Mouse (Mus musculus) activated CD4-positive, CD25-positive, alpha-beta regulatory T cell, adult 4 months (primary cell): ENCODE data around the gene Dync1i2. TPM values are rescaled to one million over a fixed set of nuclear protein-coding genes. Genes with fewer than 3 reads are reported as not detected.

Source experiments
- ATAC-seq: one replicate; pipeline ENCODE4 v1.8.0; 2017
- polyA plus RNA-seq, 2 experiments: library from polyadenylated mRNA; unstranded; fragments of 100-300 nt; shearing (Covaris generic); gene quantifications; one replicate each; pipeline ENCODE4 v1.2.1; 2017

Gene Dync1i2
- polyA plus RNA-seq, 2 experiments from 2014 or later: 85.6 to 89.5 TPM

DNA sequence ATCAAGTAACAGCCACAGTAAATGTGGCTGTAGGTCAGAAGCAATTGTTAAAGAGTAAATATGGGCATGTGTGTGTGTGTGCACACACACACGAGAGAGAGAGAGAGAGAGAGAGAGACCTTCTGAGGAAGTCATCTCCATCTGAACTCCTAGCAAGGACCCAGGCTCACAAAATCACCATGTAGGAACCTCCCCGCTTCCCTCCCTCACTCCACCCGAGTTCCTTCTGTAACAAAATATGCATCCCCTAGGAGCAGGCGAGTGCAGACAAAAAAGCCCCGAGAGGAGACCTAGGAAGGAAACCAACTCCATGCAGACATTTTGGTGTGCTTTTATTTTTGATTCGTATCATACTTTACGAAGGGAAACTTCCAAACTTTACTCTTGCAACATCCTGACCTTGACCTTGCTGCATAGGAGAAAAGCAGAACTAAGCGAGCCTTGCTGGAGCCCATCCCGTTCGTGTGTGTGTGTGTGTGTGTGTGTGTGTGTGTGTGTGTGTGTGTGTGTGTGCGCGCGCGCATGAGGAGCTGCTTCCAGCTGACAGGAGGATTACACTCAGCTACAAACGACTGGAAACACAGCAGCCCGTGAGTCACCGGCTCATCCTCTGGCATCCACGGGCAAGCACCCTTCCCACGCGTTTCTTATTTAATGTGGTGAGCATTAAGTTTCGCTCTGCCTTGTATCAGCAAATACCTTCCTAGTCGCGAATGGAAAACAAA, 62.6 kb downstream of the Dync1i2 start:
- ATAC-seq: peak; percentile 61

DNA sequence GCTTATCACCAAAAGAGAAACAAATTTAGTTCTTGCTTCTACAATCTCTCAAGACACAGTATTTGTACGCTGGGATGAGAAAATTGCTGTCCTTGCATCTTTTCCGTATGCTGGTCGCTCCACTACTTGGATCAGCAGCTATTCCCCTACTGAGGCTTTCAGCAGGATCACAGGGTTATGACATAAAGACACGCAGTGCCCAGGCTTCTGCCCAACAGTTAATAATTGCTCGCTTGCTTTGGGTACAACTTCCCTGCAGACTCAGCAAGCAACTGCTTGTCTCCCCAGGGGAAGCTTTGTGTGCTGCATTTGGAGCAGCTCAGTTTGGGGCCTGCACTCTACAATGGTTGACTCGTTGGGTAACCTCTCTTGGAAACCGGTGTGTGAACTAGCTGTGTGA, 64.2 kb downstream of the Dync1i2 start:
- ATAC-seq: no peak

DNA sequence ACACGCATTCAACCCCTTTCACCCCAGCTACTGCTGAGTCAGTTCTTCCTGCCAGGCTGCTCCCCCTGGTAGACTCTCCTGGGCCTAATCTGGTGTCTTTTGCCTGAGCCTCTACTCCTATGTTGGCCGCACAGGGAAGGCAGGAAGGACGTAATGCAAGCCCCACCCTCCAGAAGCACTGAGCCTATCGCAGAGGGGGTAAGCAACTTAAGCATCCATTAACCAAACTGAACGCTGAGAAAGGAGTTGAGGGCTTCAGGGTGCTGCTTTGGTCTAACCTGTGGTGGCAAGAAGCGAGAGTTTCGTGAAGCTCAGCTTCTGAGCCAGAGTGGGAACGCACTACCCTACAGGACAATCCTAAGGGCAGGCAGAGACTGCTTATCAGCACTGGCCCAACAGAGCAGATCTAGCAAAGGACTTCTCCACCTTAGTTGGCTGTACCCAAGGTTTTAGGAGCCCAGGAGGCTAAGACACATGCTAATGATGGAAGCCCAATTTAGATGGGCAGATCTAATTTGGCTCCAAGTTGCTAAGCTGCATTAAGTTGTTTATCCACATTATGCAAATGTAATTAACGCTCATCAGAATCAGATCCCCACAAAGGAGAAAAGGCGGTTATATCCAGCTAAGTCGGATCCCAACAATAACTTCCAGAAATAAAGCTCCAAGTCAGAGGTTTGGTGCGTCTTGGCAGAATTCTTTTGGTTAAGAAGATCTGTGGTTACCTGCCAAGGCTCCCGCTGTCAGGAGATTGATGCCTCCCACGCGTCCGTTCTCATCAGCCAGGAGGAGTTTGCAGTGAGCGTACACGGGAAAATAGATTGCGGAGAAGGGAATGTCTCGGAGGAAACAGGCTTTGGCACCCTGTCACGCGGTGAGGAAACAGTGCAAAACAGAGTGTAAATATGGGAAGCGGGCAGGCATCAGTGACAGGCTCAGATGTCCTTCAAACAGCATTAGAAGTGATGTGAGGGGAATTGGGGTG, 67.6 kb downstream of the Dync1i2 start:
- no peak for ATAC-seq

DNA sequence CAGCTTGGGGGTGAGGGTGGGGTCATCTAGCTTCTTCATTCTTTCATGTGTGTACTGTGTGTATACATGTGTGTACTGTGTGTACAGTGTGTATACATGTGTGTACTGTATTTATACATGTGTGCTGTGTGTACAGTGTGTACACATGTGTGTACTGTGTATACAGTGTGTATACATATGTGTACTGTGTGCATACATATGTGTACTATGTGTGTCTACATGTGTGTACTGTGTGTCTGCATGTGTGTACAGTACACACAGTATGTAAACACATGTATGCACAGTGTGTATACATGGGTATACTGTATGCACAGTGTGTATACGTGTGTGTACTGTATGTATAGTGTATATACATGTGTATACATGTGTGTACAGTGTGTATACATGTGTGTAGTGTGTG, 70.5 kb downstream of the Dync1i2 start:
- no peak for ATAC-seq

DNA sequence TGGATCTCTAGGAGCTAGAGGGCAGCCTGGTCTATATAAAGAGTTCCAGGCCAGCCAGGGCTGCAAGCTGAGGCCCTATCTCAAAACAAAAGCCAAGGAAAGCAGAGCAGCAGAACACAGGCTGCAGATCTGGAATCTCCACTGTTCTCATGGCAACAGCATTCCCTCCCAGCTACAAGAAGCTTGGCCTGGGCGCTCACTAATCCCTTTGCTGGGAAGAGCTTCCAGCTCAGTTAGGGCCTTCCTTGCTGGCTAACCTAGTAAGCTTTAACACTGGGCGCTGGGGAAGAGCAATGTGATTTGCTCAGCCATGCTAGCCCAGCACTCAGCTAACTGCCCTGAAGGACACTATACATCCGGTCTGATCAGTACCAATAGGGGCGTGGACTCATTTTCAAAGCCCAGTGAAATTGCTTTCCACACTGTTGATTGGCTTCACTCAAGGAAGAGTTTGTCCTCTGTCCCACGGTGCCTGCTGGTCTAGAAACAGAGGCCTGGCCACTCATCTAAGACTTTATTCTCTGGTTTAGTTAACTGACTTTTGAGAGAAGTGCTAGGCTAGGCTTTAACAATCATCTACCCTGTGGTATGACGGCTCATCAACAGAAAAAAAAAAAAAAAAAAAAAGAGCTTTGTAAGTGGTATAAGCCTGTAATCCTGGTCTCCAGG, 78.7 kb downstream of the Dync1i2 start:
- no peak for ATAC-seq

DNA sequence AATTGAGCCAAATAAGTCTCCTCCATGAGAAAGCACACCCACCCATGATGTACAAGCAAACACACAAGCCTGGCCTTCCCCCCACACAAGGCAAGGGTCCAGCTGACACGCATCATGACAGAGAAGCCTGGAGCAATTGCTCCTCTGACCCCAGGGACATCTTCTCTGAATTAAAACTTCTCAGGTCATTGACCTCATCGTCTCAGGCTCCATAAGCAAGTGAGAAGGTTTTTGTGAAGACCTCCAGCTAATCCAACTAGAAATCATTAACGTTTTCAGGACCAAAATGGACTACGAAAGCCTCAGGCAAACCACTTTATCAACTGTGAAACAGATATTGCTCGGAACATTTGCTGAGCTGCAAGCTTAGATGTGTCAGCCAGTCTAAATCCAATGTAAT, 80.1 kb downstream of the Dync1i2 start:
- no peak for ATAC-seq

DNA sequence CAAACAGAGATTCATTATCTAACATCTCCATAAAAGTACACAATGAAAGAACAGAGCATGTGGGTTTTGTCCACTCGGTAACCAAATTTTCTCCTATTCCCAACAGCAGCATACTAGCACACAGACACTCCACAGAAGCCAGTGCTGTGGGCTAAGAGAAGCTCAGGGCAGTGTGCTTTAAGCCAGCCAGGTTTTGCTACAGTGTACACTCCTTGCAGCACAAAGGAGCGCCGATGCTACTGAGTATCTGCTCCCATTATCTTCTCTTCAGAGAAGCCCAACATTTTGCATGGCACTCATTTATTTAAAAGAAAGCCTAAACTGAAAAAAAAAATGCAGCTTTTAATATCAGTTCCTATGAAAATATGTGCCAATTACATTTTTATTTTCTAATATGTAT, 82.5 kb downstream of the Dync1i2 start:
- no peak for ATAC-seq

DNA sequence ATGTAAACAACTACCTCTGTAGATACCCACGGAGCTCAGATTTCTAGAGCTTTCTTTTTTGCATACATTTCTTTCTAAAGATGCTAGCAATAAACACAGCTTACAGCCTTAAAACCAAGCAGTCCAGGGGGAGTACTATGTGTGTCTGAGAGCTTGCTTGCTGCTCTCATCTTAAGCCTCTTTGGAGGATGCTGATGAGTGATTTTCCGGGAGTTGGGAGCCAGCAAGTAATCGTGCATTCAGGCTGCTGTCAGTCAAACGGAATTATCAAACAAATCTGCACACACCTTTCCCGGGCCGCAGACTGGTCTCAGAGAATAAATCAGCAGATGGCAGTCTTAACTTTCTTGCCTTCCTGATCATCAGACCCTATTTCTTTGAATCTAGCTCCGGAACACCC, 83.0 kb downstream of the Dync1i2 start:
- ATAC-seq: no peak

DNA sequence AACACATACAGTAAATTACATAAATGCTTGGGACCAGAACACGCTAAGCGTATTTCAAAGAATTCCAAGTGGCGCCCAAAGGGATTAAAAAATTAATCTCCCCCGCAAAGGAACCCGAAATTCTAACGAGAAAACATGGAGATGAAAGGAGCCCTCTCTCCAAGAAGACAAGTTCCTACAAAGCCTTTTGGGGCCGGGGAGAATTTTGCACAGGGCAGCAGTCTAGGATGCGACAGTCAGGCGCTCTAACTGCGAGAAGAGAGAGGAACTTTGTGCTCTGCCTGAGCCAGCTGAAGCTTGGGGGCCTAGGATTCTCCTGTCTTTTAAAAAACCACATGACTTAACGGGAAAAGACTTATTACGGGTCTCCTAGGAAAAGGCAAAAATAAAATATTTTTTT, 84.3 kb downstream of the Dync1i2 start:
- no peak for ATAC-seq

DNA sequence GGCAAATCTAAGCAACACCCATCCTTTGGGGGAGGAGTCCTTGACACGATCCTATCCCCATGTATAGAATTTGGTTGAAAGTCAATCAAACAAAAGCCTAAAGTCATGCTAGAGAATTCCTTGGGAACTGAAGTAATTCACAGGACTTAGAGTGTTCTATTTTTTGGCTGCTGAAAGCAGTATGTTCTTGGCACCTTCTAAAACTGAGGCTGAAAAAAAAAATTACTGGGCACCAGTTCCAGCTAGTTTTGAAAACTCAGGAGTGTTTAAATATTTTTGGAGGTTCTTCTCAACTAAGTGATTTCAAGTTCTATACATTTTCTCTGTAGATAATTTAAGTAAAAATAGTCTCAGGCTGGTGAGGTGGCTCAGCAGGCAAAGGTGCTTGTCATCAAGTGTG, 86.0 kb downstream of the Dync1i2 start:
- ATAC-seq: no peak

DNA sequence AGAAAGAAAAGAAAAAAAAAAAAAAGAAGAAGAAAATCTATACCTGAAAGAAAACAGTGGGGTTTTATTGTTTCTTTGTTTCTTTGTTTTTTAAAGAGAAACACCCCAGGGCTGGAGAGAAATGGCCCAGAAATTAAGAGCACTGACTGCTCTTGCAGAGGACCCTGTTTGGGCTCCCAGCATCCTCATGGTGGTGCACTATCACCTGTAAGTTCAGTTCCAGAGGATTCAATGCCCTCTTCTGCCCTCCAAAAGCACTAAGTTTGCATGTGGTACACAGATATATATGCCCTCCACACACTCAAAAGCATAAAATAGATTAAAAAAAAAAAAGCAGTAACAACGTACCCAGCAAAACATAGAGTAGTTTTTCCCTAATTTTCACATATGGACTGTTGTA, 87.2 kb downstream of the Dync1i2 start:
- ATAC-seq: no peak

DNA sequence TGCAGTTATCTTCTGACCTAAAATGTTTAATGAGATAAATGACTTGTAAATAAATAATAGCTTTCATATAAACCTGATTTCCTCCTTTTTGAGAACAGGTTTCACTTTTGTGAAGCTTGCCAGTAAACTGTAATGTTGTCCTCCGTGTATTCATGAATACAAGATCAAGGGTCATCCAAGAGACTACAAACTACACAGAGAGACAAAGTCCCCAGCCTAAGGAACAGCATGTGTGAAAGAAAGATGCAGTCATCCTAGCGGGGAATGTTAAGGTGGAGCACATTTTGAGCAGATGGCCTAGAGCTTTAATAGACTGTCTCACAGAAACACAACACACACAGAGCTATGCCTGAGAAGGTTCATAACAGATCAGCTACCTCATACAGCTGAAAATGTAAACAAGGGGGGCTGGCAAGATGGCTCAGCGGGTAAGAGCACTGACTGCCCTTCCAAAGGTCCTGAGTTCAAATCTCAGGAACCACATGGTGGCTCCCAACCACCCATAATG, 90.7 kb downstream of the Dync1i2 start:
- ATAC-seq: no peak

DNA sequence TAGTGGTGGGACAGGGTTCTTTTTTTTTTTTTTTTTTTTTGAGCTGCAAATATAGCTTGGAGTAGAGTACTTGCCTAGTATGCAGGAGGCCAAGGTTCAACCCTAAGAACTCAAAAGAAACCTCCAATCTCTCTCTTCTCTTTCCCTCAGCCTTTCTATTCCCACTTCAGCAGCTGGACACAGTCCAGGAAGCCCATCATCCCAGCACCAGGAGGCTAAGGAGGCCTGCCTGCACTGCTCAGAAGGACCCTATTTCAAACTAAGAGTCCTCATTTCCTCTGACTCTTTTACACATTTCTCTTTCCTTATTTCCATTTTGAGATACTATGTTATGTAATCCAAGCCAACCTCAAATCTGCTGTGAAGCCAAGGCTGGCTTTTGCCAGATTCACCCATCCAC, 91.7 kb downstream of the Dync1i2 start:
- no peak for ATAC-seq

DNA sequence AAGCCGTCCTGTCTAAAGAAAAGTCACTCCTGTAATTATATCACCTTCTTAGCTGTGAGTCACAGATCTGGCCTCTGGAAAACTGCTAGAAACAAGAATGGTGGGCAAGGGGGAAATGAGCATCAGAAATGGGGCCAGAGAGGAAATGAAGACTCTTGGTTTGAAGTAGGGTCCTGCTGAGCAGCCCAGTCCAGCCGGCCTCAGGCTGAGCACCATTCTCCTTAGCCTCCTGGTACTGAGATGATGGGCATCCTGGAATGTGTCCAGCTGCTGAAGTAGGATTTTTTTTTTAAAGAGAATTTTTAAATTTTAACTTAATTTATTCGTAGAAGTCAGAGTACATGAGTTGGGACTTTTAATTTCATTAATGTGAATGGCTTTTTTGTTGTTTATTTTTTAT, 93.3 kb downstream of the Dync1i2 start:
- no peak for ATAC-seq

DNA sequence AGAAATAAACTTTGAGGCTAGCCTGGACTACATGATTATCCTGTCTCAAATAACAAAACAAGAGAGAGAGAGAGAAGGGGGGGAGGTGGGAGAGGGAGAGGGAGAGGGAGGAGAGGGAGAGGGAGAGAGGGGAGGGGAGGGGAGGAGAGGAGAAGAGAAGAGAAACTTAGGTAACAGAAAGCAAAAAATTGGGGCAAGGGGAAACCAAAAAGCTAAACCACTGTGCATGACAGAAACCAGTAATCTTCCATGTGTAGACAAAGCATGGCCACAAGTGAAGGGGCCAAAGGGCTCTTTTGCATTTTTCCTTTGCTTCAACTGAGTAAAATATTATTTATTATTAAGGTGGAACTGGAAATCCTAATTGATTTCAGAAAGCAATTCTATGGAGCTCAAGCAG, 94.9 kb downstream of the Dync1i2 start:
- ATAC-seq: no peak

DNA sequence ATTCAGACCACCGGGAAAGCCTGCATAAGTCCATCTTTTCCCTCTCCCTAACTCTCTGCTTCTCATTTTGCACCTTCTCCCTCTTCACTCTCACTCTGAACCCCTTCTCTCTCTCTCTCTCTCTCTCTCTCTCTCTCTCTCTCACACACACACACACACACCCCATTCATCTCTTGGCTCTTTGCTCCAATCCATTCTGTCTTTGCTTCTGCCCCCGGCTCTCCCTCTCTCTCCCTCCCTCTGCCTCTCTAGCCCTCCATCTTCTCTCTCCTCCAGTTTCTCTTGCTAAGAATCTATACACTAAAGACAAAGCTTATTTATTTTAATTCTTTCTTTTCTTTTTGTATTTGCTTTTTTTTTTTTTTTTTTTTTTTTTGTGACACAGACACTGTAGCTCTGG, 98.2 kb downstream of the Dync1i2 start:
- no peak for ATAC-seq

DNA sequence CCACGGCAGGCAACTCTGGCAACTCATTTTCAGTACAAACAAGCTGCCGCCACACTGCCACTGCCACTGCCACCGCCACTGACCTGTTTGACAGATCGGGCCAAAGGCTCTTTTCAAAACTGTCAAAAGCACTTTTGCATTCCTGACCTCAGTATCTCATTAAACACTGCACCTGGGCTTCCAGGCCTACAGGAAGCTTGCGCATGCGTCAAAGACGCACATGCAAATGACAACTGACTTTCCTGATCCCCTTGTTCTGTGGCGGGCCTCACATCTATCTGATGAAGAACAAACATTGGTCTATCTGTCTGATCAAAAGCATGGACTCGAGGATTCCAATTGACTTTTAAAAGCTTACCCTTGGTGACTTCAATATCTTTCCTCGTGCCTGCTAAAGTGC, 100.6 kb downstream of the Dync1i2 start:
- no peak for ATAC-seq

Other genes starting within 250 kb of the Dync1i2 start
- gene Dcaf17, start 156.4 kb upstream of the Dync1i2 start, polyA plus RNA-seq: 10 to 100 TPM; 22.1 to 22.4 TPM
- 10 to 100 TPM; 11.7 to 15.1 TPM for gene Mettl8, start 156.1 kb upstream of the Dync1i2 start, polyA plus RNA-seq
- under 1 TPM; 0.12 to 0.22 TPM for gene Cybrd1, start 93.8 kb upstream of the Dync1i2 start, polyA plus RNA-seq
- gene Slc25a12, start 156.0 kb downstream of the Dync1i2 start, polyA plus RNA-seq: 10 to 100 TPM; 56.8 to 60.5 TPM
- 10 to 100 TPM; 66.8 to 77.4 TPM for gene Hat1, start 177.3 kb downstream of the Dync1i2 start, polyA plus RNA-seq
- 10 to 100 TPM; 16.0 to 19.0 TPM for gene Metap1d, start 241.6 kb downstream of the Dync1i2 start, polyA plus RNA-seq